Mouse (Mus musculus) cerebellum, adult 2 months (tissue): ENCODE results near the gene Atg16l1.

Experiments used
- CTCF ChIP-seq: fragments of 200-500 bp; IDR thresholded peaks from 2 replicates; pipeline ENCODE4 v1.5.1; 2011; ENCODE audit warnings: low read depth, mild to moderate bottlenecking, control low read depth, low read length, moderate library complexity, borderline replicate concordance; ENCODE audit not compliant: insufficient read depth
- POLR2A ChIP-seq: fragments of 200-500 bp; IDR thresholded peaks from 2 replicates; pipeline ENCODE4 v1.6.1; 2011; ENCODE audit warnings: low read length, control low read depth, borderline replicate concordance; ENCODE audit not compliant: insufficient read depth

- TF ChIP-seq POLR2A (no peak), CTCF (no peak)
Observed at GRCm38 (mm10) chr1:87774845-87775244, 19.2 kb downstream of the Atg16l1 start.
